Mouse (Mus musculus) C2C12 (cell line): ENCODE data around the gene Slc35f6.

Experiments used
- CTCF ChIP-seq: IDR thresholded peaks from one replicate; pipeline ENCODE4 v1.5.1; 2011; ENCODE audit not compliant: control insufficient read depth, insufficient read depth, insufficient read length
- USF1 ChIP-seq: IDR thresholded peaks from one replicate; pipeline ENCODE4 v1.6.1; 2011; ENCODE audit warnings: low read depth, mild to moderate bottlenecking, control low read depth, moderate library complexity

- TF ChIP-seq CTCF (no peak), USF1 (no peak)
These were observed 29.2 kb upstream of the Slc35f6 start for GRCm38 (mm10) chr5:30618376-30619003.
